Mouse (Mus musculus) liver, postnatal 0 days (tissue): ENCODE data around the gene Zfp383.
"Not testable (repeated sequence)": the region's sequence is repeated elsewhere in the genome, so short reads cannot be mapped to it uniquely, and the experiment has no call there.

ENCODE experiments used
- CTCF ChIP-seq: sonication (generic); IDR thresholded peaks from 2 replicates; pipeline ENCODE4 v1.5.1; 2016; ENCODE audit warnings: antibody characterized with exemption, low read depth
- EP300 ChIP-seq: IDR thresholded peaks from 2 replicates; pipeline ENCODE4 v1.6.1; 2016; ENCODE audit warnings: antibody characterized with exemption, low read depth, mild to moderate bottlenecking

GRCm38 (mm10) chr7:29877561-29877960, 30.5 kb upstream of the Zfp383 start:
- TF ChIP-seq EP300, CTCF: not testable (repeated sequence)
